36 mouse cellular contexts compared by ENCODE assay signal in genomic region chr6:121232652-121233051, GRCm38 (mm10). TPM values are rescaled to one million over a fixed set of nuclear protein-coding genes. Genes with fewer than 3 reads are reported as not detected.
"Had no signal": no experiment of that assay in that cellular context is flagged by ENCODE, and none has a peak within 500 bp of the region (broad histone marks: within the 10 kb centered on the region; RNA-seq: fewer than 3 reads in every experiment).

No protein-coding gene starts in this region.

- ATAC-seq: hindbrain, embryonic 16.5 days; hindbrain, postnatal 0 days; inflammation-experienced regulatory T-cells, adult 6 months had no signal

- H3K9ac ChIP-seq: heart, embryonic 12.5 days; heart, embryonic 13.5 days; heart, embryonic 15.5 days; hindbrain, embryonic 12.5 days; hindbrain, embryonic 13.5 days; hindbrain, embryonic 14.5 days; hindbrain, embryonic 15.5 days had no signal

- DNase-seq: heart, adult 2 months; heart, postnatal 10 days; heart, postnatal 14 days; heart, postnatal 36 days; heart, postnatal 4 days; kidney, adult 11 months; kidney, adult 18-20 months; kidney, adult 2 months; kidney, adult 8-10 months; kidney, adult 9 months; kidney, postnatal 10 days; kidney, postnatal 14 days; kidney, postnatal 25 days; kidney, postnatal 36 days; kidney, postnatal 4 days; layer of hippocampus, adult 9-11 months; layer of hippocampus, postnatal 36 days had no signal

- H3K4me2 ChIP-seq: heart, embryonic 11.5 days; heart, embryonic 12.5 days; heart, embryonic 13.5 days; heart, embryonic 15.5 days; hindbrain, embryonic 12.5 days; hindbrain, embryonic 13.5 days; hindbrain, embryonic 14.5 days; hindbrain, embryonic 15.5 days had no signal

- H3K4me1 ChIP-seq: heart, embryonic 10.5 days; heart, embryonic 12.5 days; heart, embryonic 13.5 days; heart, embryonic 15.5 days; hindbrain, embryonic 10.5 days; hindbrain, embryonic 12.5 days; hindbrain, embryonic 13.5 days; hindbrain, embryonic 15.5 days had no signal

- H3K9me3 ChIP-seq: heart, embryonic 10.5 days; heart, embryonic 12.5 days; heart, embryonic 13.5 days; heart, embryonic 15.5 days; hindbrain, embryonic 10.5 days; hindbrain, embryonic 12.5 days; hindbrain, embryonic 13.5 days; hindbrain, embryonic 15.5 days had no signal

- H3K36me3 ChIP-seq: heart, embryonic 10.5 days; heart, embryonic 12.5 days; heart, embryonic 13.5 days; heart, embryonic 15.5 days; hindbrain, embryonic 10.5 days; hindbrain, embryonic 12.5 days; hindbrain, embryonic 13.5 days; hindbrain, embryonic 15.5 days had no signal

- H3K4me3 ChIP-seq: heart, adult 2 months; heart, embryonic 10.5 days; heart, embryonic 12.5 days; heart, embryonic 13.5 days; heart, embryonic 15.5 days; hindbrain, embryonic 10.5 days; hindbrain, embryonic 12.5 days; hindbrain, embryonic 13.5 days; hindbrain, embryonic 15.5 days; layer of hippocampus, adult 2 months; left cerebral cortex, adult 2 months had no signal

- H3K27ac ChIP-seq: heart, adult 2 months; heart, embryonic 10.5 days; heart, embryonic 13.5 days; heart, embryonic 15.5 days; hindbrain, embryonic 10.5 days; hindbrain, embryonic 12.5 days; hindbrain, embryonic 13.5 days; hindbrain, embryonic 14.5 days; hindbrain, embryonic 15.5 days; hindbrain, postnatal 0 days; kidney, postnatal 0 days; layer of hippocampus, adult 2 months; left cerebral cortex, adult 2 months had no signal

- H3K27me3 ChIP-seq: heart, embryonic 12.5 days; heart, embryonic 15.5 days; hindbrain, embryonic 12.5 days; hindbrain, embryonic 13.5 days; hindbrain, embryonic 15.5 days had no signal

RNA-seq across cellular contexts. Expression of gene Usp18, which starts 13.1 kb away (rescaled TPM):
- total RNA-seq: layer of hippocampus, postnatal 10 days; layer of hippocampus, postnatal 14 days had no signal

RNA-seq across cellular contexts. Expression of gene Tuba8, which starts 22.2 kb away (rescaled TPM):
- polyA plus RNA-seq: heart, embryonic 14.5 days had no signal
